Mouse (Mus musculus): ENCODE data around the gene Hbb-bh2. TPM values are rescaled to one million over a fixed set of nuclear protein-coding genes. Genes with fewer than 3 reads are reported as not detected.
"Not testable (repeated sequence)": the region's sequence is repeated elsewhere in the genome, so short reads cannot be mapped to it uniquely, and the experiment has no call there.

The Hbb-bh2 gene
- total RNA-seq, 2 experiments from 2014 or later: not detected

GRCm38 (mm10) chr7:103812174-103812573, 28.1 kb downstream of the Hbb-bh2 start:
- DNase-seq (ENCODE audit: low spot score in 2 of 2): no peak

GRCm38 (mm10) chr7:103811223-103811845, 29.0 kb downstream of the Hbb-bh2 start:
- DNase-seq (ENCODE audit: low spot score in 2 of 2): no peak

- no peak for DNase-seq (ENCODE audit: low spot score in 2 of 2)
Observed at GRCm38 (mm10) chr7:103810746-103811145, 29.6 kb downstream of the Hbb-bh2 start.

GRCm38 (mm10) chr7:103810296-103810695, 30.0 kb downstream of the Hbb-bh2 start:
- DNase-seq (ENCODE audit: low spot score in 2 of 2): no peak

- no peak for DNase-seq (ENCODE audit: low spot score in 2 of 2)
Observed at GRCm38 (mm10) chr7:103809801-103810155, 30.5 kb downstream of the Hbb-bh2 start.

- DNase-seq (ENCODE audit: low spot score in 2 of 2): no peak
Observed at GRCm38 (mm10) chr7:103808971-103809800, 31.1 kb downstream of the Hbb-bh2 start.

GRCm38 (mm10) chr7:103808120-103808519, 32.2 kb downstream of the Hbb-bh2 start:
- DNase-seq (ENCODE audit: low spot score in 2 of 2): not testable (repeated sequence)

GRCm38 (mm10) chr7:103806856-103807255, 33.5 kb downstream of the Hbb-bh2 start:
- DNase-seq (ENCODE audit: low spot score in 2 of 2): peak in 1 of 2 experiments; percentile 7

GRCm38 (mm10) chr7:103792669-103793388, 47.5 kb downstream of the Hbb-bh2 start:
- no peak for DNase-seq (ENCODE audit: low spot score in 2 of 2)

- DNase-seq (ENCODE audit: low spot score in 2 of 2): no peak
Observed at GRCm38 (mm10) chr7:103791721-103792120, 48.6 kb downstream of the Hbb-bh2 start, which contains the start of gene Olfr67. Gene Olfr67, minus strand, starts transcription at chr7:103791821.

Other genes starting within 250 kb of the Hbb-bh2 start
- not detected for gene Olfr619, start 239.9 kb downstream of the Hbb-bh2 start, total RNA-seq (2021)
- not detected for gene Olfr620, start 228.0 kb downstream of the Hbb-bh2 start, total RNA-seq (2021)
- gene Olfr622, start 197.8 kb downstream of the Hbb-bh2 start, total RNA-seq (2021): not detected
- not detected for gene Olfr623, start 176.8 kb downstream of the Hbb-bh2 start, total RNA-seq (2021)
- not detected for gene Olfr624, start 169.3 kb downstream of the Hbb-bh2 start, total RNA-seq (2021)
- not detected for gene Olfr625-ps1, start 157.8 kb downstream of the Hbb-bh2 start, total RNA-seq (2021)
- not detected for gene Olfr243, start 125.8 kb downstream of the Hbb-bh2 start, total RNA-seq (2021)
- not detected for gene Olfr628, start 110.1 kb downstream of the Hbb-bh2 start, total RNA-seq (2021)
- not detected for gene Olfr629, start 95.6 kb downstream of the Hbb-bh2 start, total RNA-seq (2021)
- not detected for gene Olfr630, start 83.2 kb downstream of the Hbb-bh2 start, total RNA-seq (2021)
- gene Olfr69, start 68.9 kb downstream of the Hbb-bh2 start, total RNA-seq (2021): not detected
- not detected for gene Olfr68, start 60.8 kb downstream of the Hbb-bh2 start, total RNA-seq (2021)
- gene Olfr67, start 48.7 kb downstream of the Hbb-bh2 start, total RNA-seq (2021): not detected
- gene Hbb-bt, start 26.5 kb downstream of the Hbb-bh2 start, total RNA-seq (2021): 100 to 1,000 TPM; 185 to 588 TPM
- 1,000 to 10,000 TPM; 1,754 to 4,577 TPM for gene Hbb-bs, start 12.4 kb downstream of the Hbb-bh2 start, total RNA-seq (2021)
- not detected for gene Hbb-bh1, start 2.6 kb upstream of the Hbb-bh2 start, total RNA-seq (2021)
- not detected for gene Hbb-y, start 12.7 kb upstream of the Hbb-bh2 start, total RNA-seq (2021)
- not detected for gene Olfr66, start 45.7 kb upstream of the Hbb-bh2 start, total RNA-seq (2021)
- gene Olfr64, start 54.0 kb upstream of the Hbb-bh2 start, total RNA-seq (2021): not detected
- not detected for gene Olfr65, start 63.0 kb upstream of the Hbb-bh2 start, total RNA-seq (2021)
- gene Olfr631, start 88.3 kb upstream of the Hbb-bh2 start, total RNA-seq (2021): not detected
- gene Olfr632, start 93.8 kb upstream of the Hbb-bh2 start, total RNA-seq (2021): not detected
- not detected for gene Olfr633, start 103.9 kb upstream of the Hbb-bh2 start, total RNA-seq (2021)
- gene Olfr635, start 130.6 kb upstream of the Hbb-bh2 start, total RNA-seq (2021): under 1 TPM in 1 of 2 experiments, not detected in 1; 0.03 TPM
- not detected for gene Olfr638, start 158.2 kb upstream of the Hbb-bh2 start, total RNA-seq (2021)
- under 1 TPM in 1 of 2 experiments, not detected in 1; 0.10 TPM for gene Olfr639, start 176.8 kb upstream of the Hbb-bh2 start, total RNA-seq (2021)
- gene Olfr640, start 185.1 kb upstream of the Hbb-bh2 start, total RNA-seq (2021): not detected
- gene Olfr641, start 194.9 kb upstream of the Hbb-bh2 start, total RNA-seq (2021): not detected
- not detected for gene Olfr642, start 212.1 kb upstream of the Hbb-bh2 start, total RNA-seq (2021)
- not detected for gene 4930516K23Rik, start 220.9 kb upstream of the Hbb-bh2 start, total RNA-seq (2021)
- not detected for gene Olfr644, start 231.3 kb upstream of the Hbb-bh2 start, total RNA-seq (2021)
- gene Olfr645, start 244.9 kb upstream of the Hbb-bh2 start, total RNA-seq (2021): not detected

All from adrenal gland, adult 18-20 months (tissue).